8 mouse cellular contexts compared by ENCODE assay signal in the genomic region with DNA sequence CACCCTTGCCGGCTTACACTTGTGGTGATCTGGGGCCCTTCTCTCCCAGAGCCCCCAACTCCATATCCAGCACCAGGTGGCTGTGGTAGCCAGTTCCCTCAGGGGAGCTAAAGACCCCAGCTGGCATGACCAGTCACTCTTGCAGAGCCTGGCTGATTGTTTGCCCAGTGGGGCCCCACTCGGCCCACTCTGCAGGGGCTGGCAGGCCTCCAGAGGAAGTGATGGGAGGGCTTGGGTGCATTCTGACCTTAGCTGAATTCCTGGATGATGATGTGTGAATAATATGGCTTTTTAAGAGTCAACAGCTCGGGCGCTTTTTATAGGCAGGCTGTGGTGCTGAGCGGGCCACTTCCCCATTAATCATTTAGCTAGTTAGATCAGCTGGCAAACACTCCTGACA. TPM values are rescaled to one million over a fixed set of nuclear protein-coding genes. Genes with fewer than 3 reads are reported as not detected.
DNase-seq lines count a peak whose midpoint lies in the region; ATAC-seq lines count a peak whose summit lies in the region.

No protein-coding gene starts in this region.

- WGBS in heart, embryonic 15.5 days = 7% methylated on average over 5 of the region's 5 CpGs
- whole genome bisulfite sequencing in limb, embryonic 11.5 days = 26% methylated on average over 5 of the region's 5 CpGs
- 21% methylated on average over 5 of the region's 5 CpGs for WGBS in forebrain, embryonic 15.5 days

- no peak overlapping the region for H3K4me3 ChIP-seq in heart, embryonic 15.5 days
- H3K4me3 ChIP-seq in limb, embryonic 11.5 days (ENCODE audit: low read depth, low read length) = no peak overlapping the region
- H3K4me3 ChIP-seq in forebrain, embryonic 15.5 days = no peak overlapping the region

- H3K27ac ChIP-seq in heart, embryonic 15.5 days = peak overlapping the region; percentile 76
- no peak overlapping the region for H3K27ac ChIP-seq in limb, embryonic 11.5 days (replicated peaks; ENCODE audit: low read depth, low read length)
- H3K27ac ChIP-seq in forebrain, embryonic 15.5 days (replicated peaks) = no peak overlapping the region

- H3K4me1 ChIP-seq in heart, embryonic 15.5 days (replicated peaks) = peaks cover 62% of the 10 kb centered on the region
- peaks cover 19% of the 10 kb centered on the region for H3K4me1 ChIP-seq in limb, embryonic 11.5 days (ENCODE audit: control insufficient read depth, insufficient read depth, low read length)
- H3K4me1 ChIP-seq in forebrain, embryonic 15.5 days = peaks cover 23% of the 10 kb centered on the region

- peak; percentile 71 for ATAC-seq in heart, embryonic 15.5 days (replicated peaks; ENCODE audit: insufficient number of reproducible peaks, insufficient read depth, low FRiP score, low read depth)
- no peak for ATAC-seq in limb, embryonic 11.5 days (ENCODE audit: insufficient number of reproducible peaks, low FRiP score, low TSS enrichment, low read depth)
- ATAC-seq in granulocyte monocyte progenitor cell, adult 5-6 weeks (replicated peaks; ENCODE audit: poor library complexity, severe bottlenecking) = no peak
- no peak for ATAC-seq in forebrain, embryonic 15.5 days (replicated peaks)

- H3K9ac ChIP-seq in heart, embryonic 15.5 days = no peak overlapping the region
- H3K9ac ChIP-seq in limb, embryonic 11.5 days (ENCODE audit: low read length) = no peak overlapping the region
- H3K9ac ChIP-seq in forebrain, embryonic 15.5 days (replicated peaks) = no peak overlapping the region

- no peak for DNase-seq in heart, adult 11 months
- peak; percentile 15 for DNase-seq in 416B (ENCODE audit: low read depth)
- peak; percentile 35 for DNase-seq in forelimb bud, embryonic 11.5 days (ENCODE audit: low read depth, low spot score)
- peak; percentile 44 for DNase-seq in limb, embryonic 11.5 days (ENCODE audit: low spot score)
- no peak for DNase-seq in cerebellum, postnatal 4 days (ENCODE audit: low spot score in 2 of 2)

- peak overlapping the region; percentile 17; the same call in 1 of the 2 replicates for H3K4me2 ChIP-seq in heart, embryonic 15.5 days
- no peak overlapping the region; the same call in 1 of the 2 replicates for H3K4me2 ChIP-seq in limb, embryonic 11.5 days (ENCODE audit: low read depth, severe bottlenecking)
- no peak overlapping the region for H3K4me2 ChIP-seq in forebrain, embryonic 15.5 days (replicated peaks)

- no peaks in the 10 kb centered on the region for H3K36me3 ChIP-seq in heart, embryonic 15.5 days
- H3K36me3 ChIP-seq in limb, embryonic 11.5 days (ENCODE audit: control insufficient read depth, insufficient read depth, low read length) = no peaks in the 10 kb centered on the region
- H3K36me3 ChIP-seq in forebrain, embryonic 15.5 days = no peaks in the 10 kb centered on the region

- no peaks in the 10 kb centered on the region for H3K9me3 ChIP-seq in heart, embryonic 15.5 days (replicated peaks)
- H3K9me3 ChIP-seq in limb, embryonic 11.5 days (ENCODE audit: control insufficient read depth, low read length) = no peaks in the 10 kb centered on the region
- no peaks in the 10 kb centered on the region for H3K9me3 ChIP-seq in forebrain, embryonic 15.5 days

- no peaks in the 10 kb centered on the region for H3K27me3 ChIP-seq in heart, embryonic 15.5 days
- H3K27me3 ChIP-seq in limb, embryonic 11.5 days (ENCODE audit: control insufficient read depth, insufficient read depth, low read length) = no peaks in the 10 kb centered on the region
- H3K27me3 ChIP-seq in forebrain, embryonic 15.5 days = no peaks in the 10 kb centered on the region

RNA-seq across cellular contexts. Expression of a gene that starts 58.6 kb away (rescaled TPM):
- 42.8 and 48.2 TPM in 2 replicates for polyA plus RNA-seq in heart, embryonic 15.5 days (2015; fragmentation: Nextera tagmentation; extraction: Ambion mirVana)
- polyA plus RNA-seq in limb, embryonic 11.5 days (2014; fragmentation: Nextera tagmentation; extraction: Ambion mirVana) = 46.7 and 48.6 TPM in 2 replicates
- total RNA-seq in granulocyte monocyte progenitor cell, adult 5-6 weeks (2014; fragmentation: Nextera tagmentation) = 36.6 and 46.7 TPM in 2 replicates
- 12.2 and 14.9 TPM in 2 replicates for total RNA-seq in granulocyte monocyte progenitor cell, adult 5-6 weeks (2017)
- 26.8 and 30.3 TPM in 2 replicates for polyA plus RNA-seq in forebrain, embryonic 15.5 days (2015; fragmentation: Nextera tagmentation; extraction: Ambion mirVana)

Comparison
In these comparisons a context has a peak if more than half of its experiments do, and no peak if none do; other contexts are left out.
1. DNase-seq: peak in 416B (single experiment), forelimb bud, embryonic 11.5 days (single experiment) and limb, embryonic 11.5 days (single experiment); none in heart, adult 11 months (single experiment) and cerebellum, postnatal 4 days (0 of 2).